Mouse (Mus musculus) kidney, embryonic 15.5 days (tissue): ENCODE results near the gene Coq2. TPM values are rescaled to one million over a fixed set of nuclear protein-coding genes. Genes with fewer than 3 reads are reported as not detected.

Source experiments
- ATAC-seq: fragments of 200-750 bp; cut with Nextera tagmentation; replicated peaks from 2 replicates; pipeline ENCODE4 v1.8.0; 2017; ENCODE audit warnings: moderate TSS enrichment; ENCODE audit not compliant: low FRiP score
- H3K27ac ChIP-seq: fragments of 300-500 bp; sonication (generic); 2 replicates; pipeline ENCODE4 v1.5.1; 2015; ENCODE audit warnings: mild to moderate bottlenecking, inconsistent platforms
- H3K27me3 ChIP-seq: fragments of 300-500 bp; sonication (generic); 2 replicates; pipeline ENCODE4 v1.6.1; 2015; ENCODE audit warnings: inconsistent platforms
- H3K36me3 ChIP-seq: fragments of 300-500 bp; sonication (generic); 2 replicates; pipeline ENCODE4 v1.6.1; 2015; ENCODE audit warnings: inconsistent platforms
- H3K4me1 ChIP-seq: fragments of 300-500 bp; sonication (generic); 2 replicates; pipeline ENCODE4 v1.6.1; 2015; ENCODE audit warnings: inconsistent platforms
- H3K4me2 ChIP-seq: fragments of 300-500 bp; sonication (generic); 2 replicates; pipeline ENCODE4 v1.6.1; 2015; ENCODE audit warnings: moderate library complexity, mild to moderate bottlenecking, inconsistent platforms
- H3K4me3 ChIP-seq: fragments of 300-500 bp; sonication (generic); replicated peaks from 2 replicates; pipeline ENCODE4 v1.5.1; 2015; ENCODE audit warnings: mild to moderate bottlenecking, inconsistent platforms
- H3K9ac ChIP-seq: fragments of 300-500 bp; sonication (generic); 2 replicates; pipeline ENCODE4 v1.6.1; 2015; ENCODE audit warnings: mild to moderate bottlenecking, inconsistent platforms
- H3K9me3 ChIP-seq: fragments of 300-500 bp; sonication (generic); replicated peaks from 2 replicates; pipeline ENCODE4 v1.6.1; 2016; ENCODE audit warnings: inconsistent platforms
- WGBS: fragments of 180-500 bp; shearing (Covaris S2); methylation state at CpG from one replicate; pipeline ENCODE4 v1.1.7; 2015; ENCODE audit warnings: mixed read lengths; 5-methylcytosine and 5-hydroxymethylcytosine counted together
- polyA plus RNA-seq: library from polyadenylated mRNA; unstranded; fragments of >200 nt; fragmentation: Nextera tagmentation; extraction: Ambion mirVana; gene quantifications from 2 replicates; pipeline ENCODE4 v1.2.1, GENCODE M21; 2015

The Coq2 gene
- polyA plus RNA-seq, 1 experiment from 2014 or later: 62.5 TPM

- Histone ChIP-seq H3K9ac (no peak overlapping the region), H3K9me3 (no peaks in the 10 kb centered on the region)
- WGBS: 87% methylated on average over 6 of the region's 6 CpGs
These were observed 18.6 kb downstream of the Coq2 start for GRCm38 (mm10) chr5:100656352-100656751.

GRCm38 (mm10) chr5:100652327-100652726 is 22.6 kb downstream of the Coq2 start:
- H3K27ac ChIP-seq: no peak overlapping the region
- peaks cover 3% of the 10 kb centered on the region; the same call in 1 of the 2 replicates for H3K4me1 ChIP-seq
- 86% methylated on average over 9 of the region's 9 CpGs for WGBS
- no peak overlapping the region for H3K4me3 ChIP-seq
- no peak overlapping the region for H3K4me2 ChIP-seq
- H3K27me3 ChIP-seq: no peaks in the 10 kb centered on the region
- H3K36me3 ChIP-seq: peaks cover 38% of the 10 kb centered on the region
- H3K9ac ChIP-seq: no peak overlapping the region
- H3K9me3 ChIP-seq: no peaks in the 10 kb centered on the region
- no peak for ATAC-seq

More at GRCm38 (mm10) chr5:100656352-100656751, 18.6 kb downstream of the Coq2 start:
- Histone ChIP-seq H3K27me3 (no peaks in the 10 kb centered on the region), H3K4me3 (no peak overlapping the region), H3K27ac (no peak overlapping the region), H3K4me2 (no peak overlapping the region), H3K36me3 (peaks cover 77% of the 10 kb centered on the region), H3K4me1 (no peaks in the 10 kb centered on the region)
- no peak for ATAC-seq

DNA sequence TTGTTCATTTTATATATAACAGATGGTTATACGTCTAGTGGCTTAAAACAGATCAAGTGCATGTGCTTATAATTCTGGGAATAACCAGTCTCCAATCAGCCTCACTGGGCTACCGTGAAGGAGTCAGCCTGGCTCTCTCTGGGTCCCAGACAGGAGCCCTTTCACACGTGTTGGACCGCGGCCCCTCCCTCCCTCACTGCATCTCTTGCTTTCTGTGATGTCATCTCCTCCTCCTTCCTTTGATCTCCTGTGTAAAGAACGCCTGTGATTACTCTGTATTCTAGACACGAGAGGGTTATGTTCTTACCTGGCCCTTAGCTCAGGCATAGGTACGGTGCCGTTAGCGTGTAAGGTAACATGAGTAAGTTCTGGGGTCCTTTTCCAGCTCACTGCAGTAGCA is 23.5 kb downstream of the Coq2 start:
- H3K4me1 ChIP-seq: peaks cover 3% of the 10 kb centered on the region; the same call in 1 of the 2 replicates
- no peak overlapping the region for H3K4me2 ChIP-seq
- no peaks in the 10 kb centered on the region for H3K27me3 ChIP-seq
- no peak overlapping the region for H3K4me3 ChIP-seq
- H3K9ac ChIP-seq: no peak overlapping the region
- ATAC-seq: no peak
- no peak overlapping the region for H3K27ac ChIP-seq
- WGBS: 72% methylated on average over 10 of the region's 10 CpGs
- peaks cover 31% of the 10 kb centered on the region for H3K36me3 ChIP-seq
- no peaks in the 10 kb centered on the region for H3K9me3 ChIP-seq

DNA sequence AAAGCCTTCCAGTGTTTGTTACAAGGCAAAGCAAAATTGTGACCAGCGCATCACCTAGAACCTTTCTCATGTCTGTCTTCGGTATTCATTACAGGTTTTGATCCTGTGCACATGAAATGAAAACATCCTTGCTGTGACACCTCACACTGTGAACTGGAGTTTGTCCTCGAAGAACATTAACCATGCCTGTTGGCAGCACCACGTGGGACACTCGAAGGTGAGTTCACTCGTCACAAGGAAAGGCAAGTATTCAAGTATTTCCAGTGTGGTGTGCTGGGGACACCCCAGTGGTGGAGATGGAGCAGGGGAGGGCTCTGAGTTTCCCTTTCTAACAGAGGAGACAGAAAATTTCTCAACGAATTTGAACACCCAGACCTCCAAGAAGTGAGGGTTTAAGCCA is 24.0 kb downstream of the Coq2 start:
- H3K27me3 ChIP-seq: no peaks in the 10 kb centered on the region
- WGBS: 82% methylated on average over 7 of the region's 7 CpGs
- no peaks in the 10 kb centered on the region for H3K9me3 ChIP-seq
- H3K4me1 ChIP-seq: peaks cover 3% of the 10 kb centered on the region; the same call in 1 of the 2 replicates
- no peak overlapping the region for H3K4me2 ChIP-seq
- no peak overlapping the region for H3K4me3 ChIP-seq
- no peak for ATAC-seq
- no peak overlapping the region for H3K27ac ChIP-seq
- no peak overlapping the region for H3K9ac ChIP-seq
- peaks cover 26% of the 10 kb centered on the region for H3K36me3 ChIP-seq

GRCm38 (mm10) chr5:100648546-100648945 is 26.4 kb downstream of the Coq2 start:
- Histone ChIP-seq H3K27me3 (no peaks in the 10 kb centered on the region), H3K36me3 (peaks cover 2% of the 10 kb centered on the region; the same call in 1 of the 2 replicates), H3K27ac (no peak overlapping the region), H3K9me3 (no peaks in the 10 kb centered on the region), H3K4me2 (no peak overlapping the region), H3K4me3 (no peak overlapping the region), H3K9ac (no peak overlapping the region), H3K4me1 (peaks cover 8% of the 10 kb centered on the region; the same call in 1 of the 2 replicates)
- no peak for ATAC-seq
- WGBS: 39% methylated on average over 6 of the region's 6 CpGs

DNA sequence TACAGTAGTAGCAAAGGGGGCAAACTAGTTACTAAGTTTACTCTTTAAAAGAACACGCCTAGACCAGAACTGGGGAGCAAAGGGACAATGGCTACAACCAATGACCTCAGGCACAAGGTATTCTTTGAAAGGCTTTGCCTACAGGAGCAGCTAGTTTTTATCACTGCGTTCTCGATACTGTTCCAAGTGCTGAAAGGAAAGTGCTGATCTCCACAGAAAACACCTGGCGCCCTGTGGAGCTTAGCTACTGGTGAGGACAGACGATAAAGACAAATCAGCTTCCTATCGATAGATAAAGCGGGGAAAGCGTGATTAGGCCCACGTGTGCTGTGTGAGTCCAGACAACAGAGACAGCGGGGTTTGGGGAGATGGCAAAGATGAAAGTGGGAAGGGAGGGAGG is 26.9 kb downstream of the Coq2 start:
- Histone ChIP-seq H3K4me3 (no peak overlapping the region), H3K4me1 (peaks cover 13% of the 10 kb centered on the region; the same call in 1 of the 2 replicates), H3K9me3 (no peaks in the 10 kb centered on the region), H3K4me2 (no peak overlapping the region), H3K27me3 (no peaks in the 10 kb centered on the region), H3K36me3 (no peaks in the 10 kb centered on the region), H3K9ac (no peak overlapping the region), H3K27ac (no peak overlapping the region)
- 55% methylated on average over 10 of the region's 10 CpGs for WGBS
- no peak for ATAC-seq

- WGBS: 79% methylated on average over 4 of the region's 4 CpGs
- no peak overlapping the region for H3K4me3 ChIP-seq
- no peak overlapping the region for H3K4me2 ChIP-seq
- no peaks in the 10 kb centered on the region for H3K27me3 ChIP-seq
- H3K4me1 ChIP-seq: peaks cover 13% of the 10 kb centered on the region; the same call in 1 of the 2 replicates
- no peak overlapping the region for H3K27ac ChIP-seq
- no peaks in the 10 kb centered on the region for H3K9me3 ChIP-seq
- H3K36me3 ChIP-seq: no peaks in the 10 kb centered on the region
- no peak for ATAC-seq
- no peak overlapping the region for H3K9ac ChIP-seq
These were observed 28.4 kb downstream of the Coq2 start for GRCm38 (mm10) chr5:100646558-100646957.

DNA sequence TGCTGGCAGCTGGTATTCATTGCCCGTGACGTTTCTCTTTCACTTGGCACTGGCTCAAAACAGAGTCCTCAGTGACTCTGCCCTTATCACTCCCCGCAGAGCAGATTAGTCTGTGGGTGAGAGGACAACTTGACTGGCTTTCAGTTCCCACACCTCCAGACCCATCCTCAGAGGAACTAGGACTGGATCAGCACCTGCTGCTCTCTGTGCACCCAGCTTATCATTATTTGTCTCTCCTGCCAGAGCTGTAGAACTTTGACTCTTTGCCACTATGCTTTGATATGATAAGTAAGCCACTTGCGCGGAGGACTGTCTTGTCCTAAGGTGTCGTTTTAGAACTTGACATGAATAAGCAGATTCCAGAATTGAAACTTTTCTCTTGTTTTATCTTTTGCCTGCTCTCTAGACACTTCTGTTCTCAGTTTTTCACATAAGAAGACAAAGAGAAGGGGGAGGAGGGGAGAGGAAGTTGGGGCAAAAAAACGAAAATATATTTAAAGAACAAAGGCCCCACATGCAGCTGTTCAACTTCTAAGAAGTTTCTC is 30.9 kb downstream of the Coq2 start:
- H3K27me3 ChIP-seq: no peaks in the 10 kb centered on the region
- WGBS: 69% methylated on average over 7 of the region's 7 CpGs
- no peak overlapping the region for H3K27ac ChIP-seq
- peaks cover 13% of the 10 kb centered on the region; the same call in 1 of the 2 replicates for H3K4me1 ChIP-seq
- no peak overlapping the region for H3K9ac ChIP-seq
- no peaks in the 10 kb centered on the region for H3K36me3 ChIP-seq
- ATAC-seq: no peak; the same call in 1 of the 2 replicates
- H3K4me2 ChIP-seq: no peak overlapping the region
- no peak overlapping the region for H3K4me3 ChIP-seq
- no peaks in the 10 kb centered on the region for H3K9me3 ChIP-seq

DNA sequence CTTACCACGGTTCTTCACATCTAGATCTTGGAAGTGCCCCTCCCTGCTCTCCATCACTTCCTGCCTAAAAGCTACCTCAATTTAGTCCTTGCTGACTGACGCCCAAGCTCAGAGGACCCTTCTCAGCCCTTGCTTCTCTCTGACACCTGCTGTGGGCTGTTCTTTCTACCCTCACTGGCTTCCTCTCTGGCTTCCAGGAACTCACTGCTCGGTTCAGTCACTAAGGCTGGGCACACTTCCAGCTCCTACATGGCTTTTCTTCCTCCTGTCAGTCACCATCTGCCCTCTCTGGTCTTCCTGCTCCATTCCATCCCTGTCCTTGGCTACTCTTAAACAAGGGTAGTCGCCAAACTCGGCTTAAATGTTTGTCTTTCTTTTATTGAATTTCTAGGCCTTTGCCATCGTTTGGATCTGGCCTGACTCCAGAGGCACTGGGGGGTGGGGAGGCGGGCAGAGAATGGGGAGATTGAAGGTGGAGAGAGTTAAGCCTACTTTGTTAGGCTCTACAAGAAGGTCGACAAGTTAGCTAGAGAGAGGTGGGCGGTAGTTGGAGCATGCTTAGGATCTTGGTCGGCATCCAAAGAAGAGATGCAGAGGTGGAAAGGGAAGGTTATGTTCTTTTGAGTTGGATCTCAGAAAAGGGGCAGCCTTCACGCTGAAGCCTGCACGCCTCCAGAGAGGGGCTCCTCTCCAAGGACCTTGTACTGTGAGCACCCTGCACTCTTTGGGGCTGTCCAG is 31.5 kb downstream of the Coq2 start:
- Histone ChIP-seq H3K4me1 (peaks cover 13% of the 10 kb centered on the region; the same call in 1 of the 2 replicates), H3K27ac (no peak overlapping the region), H3K4me2 (no peak overlapping the region), H3K4me3 (no peak overlapping the region), H3K9ac (no peak overlapping the region), H3K9me3 (no peaks in the 10 kb centered on the region), H3K27me3 (no peaks in the 10 kb centered on the region), H3K36me3 (no peaks in the 10 kb centered on the region)
- ATAC-seq: no peak
- 68% methylated on average over 12 of the region's 12 CpGs for WGBS

DNA sequence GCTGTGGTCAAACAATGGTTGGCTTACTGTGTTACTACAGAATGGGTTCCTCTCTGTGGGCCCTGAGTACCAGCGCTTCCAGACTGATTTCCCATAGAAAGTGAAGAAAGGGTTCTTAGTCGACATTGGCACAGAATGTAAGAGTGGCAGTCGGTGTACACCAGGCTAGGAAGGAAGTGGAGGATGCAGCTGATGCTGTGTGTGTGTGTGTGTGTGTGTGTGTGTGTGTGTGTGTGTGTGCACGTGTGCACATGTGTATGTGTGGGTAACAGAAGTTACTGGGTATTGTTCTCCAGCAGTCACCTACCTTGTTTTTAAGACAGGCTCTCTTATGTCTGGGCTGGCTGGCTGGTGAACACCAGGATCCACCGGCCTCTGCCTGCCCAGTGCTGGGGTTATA is 32.6 kb downstream of the Coq2 start:
- Histone ChIP-seq H3K27me3 (no peaks in the 10 kb centered on the region), H3K4me2 (no peak overlapping the region), H3K9me3 (no peaks in the 10 kb centered on the region), H3K36me3 (no peaks in the 10 kb centered on the region), H3K4me3 (no peak overlapping the region), H3K27ac (no peak overlapping the region), H3K9ac (no peak overlapping the region), H3K4me1 (0 out of 2 replicates have a peak, but pooled peaks cover 10% of the 10 kb centered on the region)
- WGBS: 90% methylated on average over 5 of the region's 5 CpGs
- no peak for ATAC-seq

DNA sequence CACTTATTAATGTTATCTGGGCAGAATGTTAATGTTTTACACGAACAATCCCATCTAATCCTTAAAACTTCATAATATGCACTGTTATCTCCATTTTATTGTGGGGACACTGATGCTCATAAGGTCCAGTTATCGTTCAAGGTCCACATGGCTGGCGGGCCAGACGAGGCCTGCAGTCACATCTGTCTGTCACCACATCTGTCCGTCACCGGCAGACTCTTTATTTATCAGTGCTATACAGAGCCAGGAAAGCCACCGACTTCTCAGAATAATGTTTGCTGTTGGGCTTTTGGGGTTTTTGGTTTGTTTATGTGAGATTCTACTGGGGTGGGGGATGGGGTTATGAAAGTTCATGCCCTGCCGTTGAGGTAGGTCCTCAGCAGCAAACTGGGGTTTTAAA is 36.5 kb downstream of the Coq2 start:
- Histone ChIP-seq H3K36me3 (no peaks in the 10 kb centered on the region), H3K9ac (no peak overlapping the region), H3K27ac (no peak overlapping the region), H3K4me2 (no peak overlapping the region), H3K4me1 (peaks cover 5% of the 10 kb centered on the region; the same call in 1 of the 2 replicates), H3K9me3 (no peaks in the 10 kb centered on the region), H3K4me3 (no peak overlapping the region), H3K27me3 (no peaks in the 10 kb centered on the region)
- 86% methylated on average over 8 of the region's 8 CpGs for WGBS
- no peak for ATAC-seq

GRCm38 (mm10) chr5:100636794-100637544 is 38.0 kb downstream of the Coq2 start:
- H3K36me3 ChIP-seq: no peaks in the 10 kb centered on the region
- no peak overlapping the region for H3K27ac ChIP-seq
- 63% methylated on average over 8 of the region's 8 CpGs for WGBS
- no peak for ATAC-seq
- H3K4me2 ChIP-seq: no peak overlapping the region
- H3K9ac ChIP-seq: no peak overlapping the region
- H3K27me3 ChIP-seq: no peaks in the 10 kb centered on the region
- H3K4me3 ChIP-seq: no peak overlapping the region
- H3K4me1 ChIP-seq: peaks cover 11% of the 10 kb centered on the region; the same call in 1 of the 2 replicates
- no peaks in the 10 kb centered on the region for H3K9me3 ChIP-seq
